Mouse (Mus musculus) megakaryocyte, embryonic 14.5 days (primary cell): Measurements from ENCODE around the gene Ctla2a. TPM values are rescaled to one million over a fixed set of nuclear protein-coding genes. Genes with fewer than 3 reads are reported as not detected.
A peak's percentile ranks its signal among the peaks of the same experiment; 100 is the strongest.
"Not testable (repeated sequence)": the region's sequence is repeated elsewhere in the genome, so short reads cannot be mapped to it uniquely, and the experiment has no call there.

Experiments
- H3K27me3 ChIP-seq: replicated peaks from 2 replicates; pipeline ENCODE3; 2012; ENCODE audit warnings: inconsistent platforms
- H3K36me3 ChIP-seq: replicated peaks from 2 replicates; pipeline ENCODE3; 2012; ENCODE audit warnings: low read length, inconsistent platforms, mixed read lengths
- H3K4me1 ChIP-seq: 2 replicates; pipeline ENCODE4 v1.6.1; 2012; ENCODE audit warnings: inconsistent platforms
- H3K4me3 ChIP-seq: replicated peaks from 2 replicates; pipeline ENCODE3; 2012; ENCODE audit warnings: moderate library complexity, mild to moderate bottlenecking, inconsistent platforms
- H3K9me3 ChIP-seq: 2 replicates; pipeline ENCODE4 v1.6.1; 2012; ENCODE audit warnings: inconsistent platforms
- FLI1 ChIP-seq: IDR thresholded peaks from 2 replicates; pipeline ENCODE4 v1.6.1; 2012; ENCODE audit warnings: low read length, inconsistent platforms, mixed read lengths
- GATA1 ChIP-seq: IDR thresholded peaks from 3 replicates; pipeline ENCODE4 v1.6.1; 2012; ENCODE audit warnings: mixed read lengths, low read length, inconsistent platforms, borderline replicate concordance
- polyA plus RNA-seq: library from polyadenylated mRNA; stranded (reverse); fragments of >175 nt; gene quantifications from 2 replicates; pipeline ENCODE4 v1.2.3, GENCODE M21; 2012; ENCODE audit warnings: low replicate concordance; ENCODE audit not compliant: insufficient read depth

Ctla2a gene
- 33.0 and 240 TPM in 2 replicates for polyA plus RNA-seq

GRCm38 (mm10) chr13:60936500-60936901, at the start of gene Ctla2a, which contains the start of gene Gm49391:
Gene Ctla2a, minus strand, starts transcription at chr13:60936625.
Gene Gm49391, minus strand, starts transcription at chr13:60936571.
- peaks cover 57% of the 10 kb centered on the region for H3K4me1 ChIP-seq
- no peaks in the 10 kb centered on the region for H3K27me3 ChIP-seq
- no peaks in the 10 kb centered on the region for H3K9me3 ChIP-seq
- H3K4me3 ChIP-seq = peak within 1 kb of the TSS; percentile 92
- no peak; the same call in 1 of the 2 replicates for TF ChIP-seq FLI1
- TF ChIP-seq GATA1 = peak; percentile 85; the same call in 2 of the 3 replicates
- H3K36me3 ChIP-seq = peaks cover 10% of the 10 kb centered on the region

DNA sequence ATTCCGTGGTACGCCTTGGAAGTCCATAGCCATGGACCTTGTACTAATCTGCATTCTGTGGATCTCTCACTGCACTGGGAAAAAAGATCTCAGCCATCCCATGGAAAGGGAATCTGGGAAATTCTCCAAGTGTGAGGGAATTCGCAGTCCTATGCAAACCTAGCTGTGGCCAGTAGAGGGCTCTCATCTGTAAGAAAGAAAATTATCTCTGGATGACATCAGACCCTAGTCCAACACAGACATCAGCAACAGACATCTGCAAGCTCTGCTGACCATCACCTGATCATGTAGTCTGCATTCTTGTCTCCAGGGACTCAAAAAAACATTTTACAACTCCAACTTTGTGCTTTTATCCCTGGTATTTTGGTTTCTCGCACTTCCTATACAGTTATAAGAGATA, 35.9 kb upstream of the Ctla2a start:
- H3K36me3 ChIP-seq, H3K4me3 ChIP-seq, H3K9me3 ChIP-seq, H3K4me1 ChIP-seq, H3K27me3 ChIP-seq: not testable (repeated sequence)

- H3K36me3 ChIP-seq, H3K4me1 ChIP-seq, H3K27me3 ChIP-seq, H3K4me3 ChIP-seq, H3K9me3 ChIP-seq: not testable (repeated sequence)
These were observed 27.6 kb upstream of the Ctla2a start for GRCm38 (mm10) chr13:60963985-60964384.

- Histone ChIP-seq H3K27me3 (no peaks in the 10 kb centered on the region), H3K4me3 (no peak overlapping the region), H3K36me3 (no peaks in the 10 kb centered on the region), H3K9me3 (peaks cover 3% of the 10 kb centered on the region; the same call in 1 of the 2 replicates), H3K4me1 (peaks cover 6% of the 10 kb centered on the region)
- TF ChIP-seq GATA1 (no peak), FLI1 (no peak)
These were observed 25.3 kb upstream of the Ctla2a start for GRCm38 (mm10) chr13:60961706-60962105.

GRCm38 (mm10) chr13:60941884-60942283, 5.5 kb upstream of the Ctla2a start, which contains the start of gene Tpbpa:
Gene Tpbpa, minus strand, starts transcription at chr13:60941984.
- not testable (repeated sequence) for H3K9me3 ChIP-seq, H3K27me3 ChIP-seq, H3K36me3 ChIP-seq, H3K4me3 ChIP-seq
- peaks cover 47% of the 10 kb centered on the region for H3K4me1 ChIP-seq

GRCm38 (mm10) chr13:60935490-60935889, 935 bp downstream of the Ctla2a start, which contains the start of gene Gm49393:
Gene Gm49393, minus strand, starts transcription at chr13:60935590.
- Histone ChIP-seq H3K4me1 (peaks cover 52% of the 10 kb centered on the region), H3K4me3 (peak within 1 kb of the TSS; percentile 92)
- not testable (repeated sequence) for H3K36me3 ChIP-seq, H3K27me3 ChIP-seq, H3K9me3 ChIP-seq

GRCm38 (mm10) chr13:60904780-60905179, 31.6 kb downstream of the Ctla2a start, which contains the start of gene Tpbpb:
Gene Tpbpb, minus strand, starts transcription at chr13:60904880.
- H3K36me3 ChIP-seq, H3K4me3 ChIP-seq, H3K27me3 ChIP-seq, H3K9me3 ChIP-seq: not testable (repeated sequence)
- peaks cover 22% of the 10 kb centered on the region for H3K4me1 ChIP-seq

DNA sequence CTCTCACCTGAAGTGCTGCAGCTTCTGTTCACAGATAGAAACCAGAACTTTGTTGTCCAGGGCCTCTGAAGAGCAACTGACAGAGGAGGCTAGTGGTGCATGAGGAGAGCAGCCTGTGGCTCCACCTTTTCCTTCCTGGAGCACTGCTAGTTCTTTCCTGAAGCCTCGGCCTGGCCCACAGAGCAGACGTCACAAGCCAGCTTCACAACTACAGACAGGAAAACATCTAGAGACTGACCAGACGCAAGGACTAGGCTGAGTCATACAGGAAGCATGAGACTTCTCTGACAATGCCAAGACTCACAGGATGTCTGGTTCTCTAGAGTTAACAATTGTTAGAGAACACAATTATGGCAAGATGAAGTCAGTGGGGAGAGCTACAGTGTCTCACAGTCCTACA, 39.1 kb downstream of the Ctla2a start, which contains the start of gene Ctla2b:
TSS of gene Ctla2b (minus strand) at position 120 of the 400 bp plus-strand sequence.
- H3K27me3 ChIP-seq = no peaks in the 10 kb centered on the region
- peaks cover 26% of the 10 kb centered on the region for H3K36me3 ChIP-seq
- H3K9me3 ChIP-seq = no peaks in the 10 kb centered on the region
- peak within 1 kb of the TSS; percentile 90 for H3K4me3 ChIP-seq
- TF ChIP-seq FLI1 (peak; percentile 88), GATA1 (peak; percentile 67; the same call in 1 of the 3 replicates)
- H3K4me1 ChIP-seq = peaks cover 66% of the 10 kb centered on the region

- H3K4me3 ChIP-seq = peak within 1 kb of the TSS; percentile 90
- not testable (repeated sequence) for H3K27me3 ChIP-seq, H3K9me3 ChIP-seq
- H3K36me3 ChIP-seq = peaks cover 26% of the 10 kb centered on the region
- peaks cover 71% of the 10 kb centered on the region for H3K4me1 ChIP-seq
These were observed 39.6 kb downstream of the Ctla2a start, which contains the start of gene Gm49392 for GRCm38 (mm10) chr13:60896794-60897193. Gene Gm49392, minus strand, starts transcription at chr13:60896894.

GRCm38 (mm10) chr13:60895406-60896160, 40.8 kb downstream of the Ctla2a start:
- H3K4me3 ChIP-seq = peak overlapping the region; percentile 89
- no peaks in the 10 kb centered on the region for H3K27me3 ChIP-seq
- H3K9me3 ChIP-seq = no peaks in the 10 kb centered on the region
- no peak for TF ChIP-seq GATA1
- no peak for TF ChIP-seq FLI1
- peaks cover 69% of the 10 kb centered on the region for H3K4me1 ChIP-seq
- peaks cover 31% of the 10 kb centered on the region for H3K36me3 ChIP-seq

- H3K27me3 ChIP-seq = no peaks in the 10 kb centered on the region
- peaks cover 40% of the 10 kb centered on the region for H3K36me3 ChIP-seq
- TF ChIP-seq GATA1 = no peak
- no peak for TF ChIP-seq FLI1
- no peak overlapping the region for H3K4me3 ChIP-seq
- peaks cover 51% of the 10 kb centered on the region for H3K4me1 ChIP-seq
- no peaks in the 10 kb centered on the region for H3K9me3 ChIP-seq
These were observed 44.1 kb downstream of the Ctla2a start for GRCm38 (mm10) chr13:60892301-60892700.

Other genes with a start within 250 kb of the Ctla2a start
- not detected in 2 replicates for gene BC051665, start 150.3 kb downstream of the Ctla2a start, polyA plus RNA-seq
- gene Ctsll3, start 133.8 kb downstream of the Ctla2a start, polyA plus RNA-seq = not detected in 2 replicates
- not detected in 2 replicates for gene 4930486L24Rik, start 72.2 kb downstream of the Ctla2a start, polyA plus RNA-seq
- 3.3 and 11.0 TPM in 2 replicates for gene Gm49392, start 39.7 kb downstream of the Ctla2a start, polyA plus RNA-seq
- gene Ctla2b, start 39.2 kb downstream of the Ctla2a start, polyA plus RNA-seq = 31.9 TPM in 1 of 2 replicates, not detected in the other
- gene Tpbpb, start 31.7 kb downstream of the Ctla2a start, polyA plus RNA-seq = not detected in 2 replicates
- not detected in 2 replicates for gene Gm49393, start 1.0 kb downstream of the Ctla2a start, polyA plus RNA-seq
- 6.5 and 26.5 TPM in 2 replicates for gene Gm49391, start 54 bp downstream of the Ctla2a start, polyA plus RNA-seq
- 2.1 TPM in 1 of 2 replicates, not detected in the other for gene Tpbpa, start 5.4 kb upstream of the Ctla2a start, polyA plus RNA-seq
- gene Ctsj, start 69.3 kb upstream of the Ctla2a start, polyA plus RNA-seq = not detected in 2 replicates
- not detected in 2 replicates for gene Ctsq, start 104.0 kb upstream of the Ctla2a start, polyA plus RNA-seq
- not detected in 2 replicates for gene Ctsr, start 227.6 kb upstream of the Ctla2a start, polyA plus RNA-seq